Mouse (Mus musculus): ENCODE results near the gene Nme4. TPM values are rescaled to one million over a fixed set of nuclear protein-coding genes. Genes with fewer than 3 reads are reported as not detected.

Nme4 gene
- total RNA-seq, 2 experiments from 2014 or later: 4.1 TPM

- DNase-seq (ENCODE audit: extremely low spot score in 1 of 2, low spot score in 1 of 2): peak; percentile 72 to 81
These were observed 26.3 kb downstream of the Nme4 start, which contains the start of gene Rab11fip3 for GRCm38 (mm10) chr17:26068831-26069739. Gene Rab11fip3 (minus strand): TSS chr17:26069555.

- DNase-seq (ENCODE audit: extremely low spot score in 1 of 2, low spot score in 1 of 2): no peak
These were observed 27.2 kb downstream of the Nme4 start for GRCm38 (mm10) chr17:26068024-26068830.

- DNase-seq (ENCODE audit: extremely low spot score in 1 of 2, low spot score in 1 of 2): no peak
These were observed 28.8 kb downstream of the Nme4 start for GRCm38 (mm10) chr17:26066488-26067020.

GRCm38 (mm10) chr17:26064916-26065315, 30.5 kb downstream of the Nme4 start:
- DNase-seq (ENCODE audit: extremely low spot score in 1 of 2, low spot score in 1 of 2): no peak

- DNase-seq (ENCODE audit: extremely low spot score in 1 of 2, low spot score in 1 of 2): no peak
These were observed 37.4 kb downstream of the Nme4 start for GRCm38 (mm10) chr17:26057787-26058567.

GRCm38 (mm10) chr17:26057278-26057677, 38.1 kb downstream of the Nme4 start:
- no peak for DNase-seq (ENCODE audit: extremely low spot score in 1 of 2, low spot score in 1 of 2)

GRCm38 (mm10) chr17:26055164-26055563, 40.2 kb downstream of the Nme4 start:
- no peak for DNase-seq (ENCODE audit: extremely low spot score in 1 of 2, low spot score in 1 of 2)

- DNase-seq (ENCODE audit: extremely low spot score in 1 of 2, low spot score in 1 of 2): no peak
These were observed 41.1 kb downstream of the Nme4 start for GRCm38 (mm10) chr17:26054133-26054845.

- no peak for DNase-seq (ENCODE audit: extremely low spot score in 1 of 2, low spot score in 1 of 2)
These were observed 42.7 kb downstream of the Nme4 start for GRCm38 (mm10) chr17:26052706-26053105.

GRCm38 (mm10) chr17:26052074-26052473, 43.3 kb downstream of the Nme4 start:
- no peak for DNase-seq (ENCODE audit: extremely low spot score in 1 of 2, low spot score in 1 of 2)

GRCm38 (mm10) chr17:26048118-26048517, 47.3 kb downstream of the Nme4 start:
- DNase-seq (ENCODE audit: extremely low spot score in 1 of 2, low spot score in 1 of 2): no peak

- DNase-seq (ENCODE audit: extremely low spot score in 1 of 2, low spot score in 1 of 2): no peak
These were observed 49.0 kb downstream of the Nme4 start for GRCm38 (mm10) chr17:26046253-26046997.

- DNase-seq (ENCODE audit: extremely low spot score in 1 of 2, low spot score in 1 of 2): no peak
These were observed 50.1 kb downstream of the Nme4 start for GRCm38 (mm10) chr17:26045285-26045684.

GRCm38 (mm10) chr17:26043249-26043636, 52.2 kb downstream of the Nme4 start:
- DNase-seq (ENCODE audit: extremely low spot score in 1 of 2, low spot score in 1 of 2): peak; percentile 54 to 76

GRCm38 (mm10) chr17:26042599-26043248, 52.7 kb downstream of the Nme4 start:
- no peak for DNase-seq (ENCODE audit: extremely low spot score in 1 of 2, low spot score in 1 of 2)

Data from layer of hippocampus, postnatal 25 days (tissue).